Mouse (Mus musculus): Measurements from ENCODE around the gene Mrtfa. TPM values are rescaled to one million over a fixed set of nuclear protein-coding genes. Genes with fewer than 3 reads are reported as not detected.
A peak's percentile ranks its signal among the peaks of the same experiment; 100 is the strongest.
"Not testable (repeated sequence)": the region's sequence is repeated elsewhere in the genome, so short reads cannot be mapped to it uniquely, and the experiment has no call there.

Mrtfa gene
- polyA plus RNA-seq, 1 experiment from 2014 or later = 13.5 TPM

- Histone ChIP-seq H3K4me3 (ENCODE audit: low read depth, low read length) (no peak overlapping the region), H3K4me1 (ENCODE audit: insufficient read depth, low read depth, low read length) (no peaks in the 10 kb centered on the region), H3K9ac (replicated peaks; ENCODE audit: low read depth) (no peak overlapping the region), H3K36me3 (ENCODE audit: insufficient read depth, low read length) (no peaks in the 10 kb centered on the region), H3K9me3 (ENCODE audit: low read length) (no peaks in the 10 kb centered on the region), H3K4me2 (replicated peaks; ENCODE audit: low read depth, low read length) (no peak overlapping the region), H3K27ac (ENCODE audit: low read length) (no peak overlapping the region), H3K27me3 (replicated peaks; ENCODE audit: insufficient read depth, low read length) (no peaks in the 10 kb centered on the region)
- WGBS = 57% methylated on average over 6 of the region's 6 CpGs
- TF ChIP-seq EP300 (IDR thresholded peaks at IDR 0.05) (no peak), CTCF (IDR thresholded peaks at IDR 0.05) (no peak)
- ATAC-seq (no peak), DNase-seq (ENCODE audit: low spot score) (no peak)
These were observed 30.9 kb upstream of the Mrtfa start for GRCm38 (mm10) chr15:81221446-81221845.

- ATAC-seq; H3K9ac ChIP-seq (replicated peaks; ENCODE audit: low read depth); H3K4me2 ChIP-seq (replicated peaks; ENCODE audit: low read depth, low read length); H3K27me3 ChIP-seq (replicated peaks; ENCODE audit: insufficient read depth, low read length); H3K27ac ChIP-seq (ENCODE audit: low read length); DNase-seq (ENCODE audit: low spot score); H3K4me1 ChIP-seq (ENCODE audit: insufficient read depth, low read depth, low read length); H3K9me3 ChIP-seq (ENCODE audit: low read length); H3K4me3 ChIP-seq (ENCODE audit: low read depth, low read length); H3K36me3 ChIP-seq (ENCODE audit: insufficient read depth, low read length): not testable (repeated sequence)
- WGBS = 57% methylated on average over 8 of the region's 8 CpGs
These were observed 29.5 kb upstream of the Mrtfa start for GRCm38 (mm10) chr15:81220051-81220450.

GRCm38 (mm10) chr15:81219054-81219453 lies 28.5 kb upstream of the Mrtfa start:
- no peak for TF ChIP-seq CTCF (IDR thresholded peaks at IDR 0.05)
- TF ChIP-seq EP300 (IDR thresholded peaks at IDR 0.05) = no peak
- peak; percentile 18 for DNase-seq (ENCODE audit: low spot score)
- no peaks in the 10 kb centered on the region for H3K9me3 ChIP-seq (ENCODE audit: low read length)
- no peaks in the 10 kb centered on the region for H3K36me3 ChIP-seq (ENCODE audit: insufficient read depth, low read length)
- no peak overlapping the region for H3K9ac ChIP-seq (replicated peaks; ENCODE audit: low read depth)
- 47% methylated on average over 6 of the region's 6 CpGs for WGBS
- no peak overlapping the region for H3K4me2 ChIP-seq (replicated peaks; ENCODE audit: low read depth, low read length)
- H3K4me1 ChIP-seq (ENCODE audit: insufficient read depth, low read depth, low read length) = no peaks in the 10 kb centered on the region
- no peak overlapping the region for H3K27ac ChIP-seq (ENCODE audit: low read length)
- H3K27me3 ChIP-seq (replicated peaks; ENCODE audit: insufficient read depth, low read length) = no peaks in the 10 kb centered on the region
- no peak for ATAC-seq
- H3K4me3 ChIP-seq (ENCODE audit: low read depth, low read length) = no peak overlapping the region

GRCm38 (mm10) chr15:81216906-81217653 lies 26.5 kb upstream of the Mrtfa start:
- DNase-seq (ENCODE audit: low spot score) (no peak), ATAC-seq (no peak)
- Histone ChIP-seq H3K4me3 (ENCODE audit: low read depth, low read length) (no peak overlapping the region), H3K27ac (ENCODE audit: low read length) (no peak overlapping the region), H3K4me2 (replicated peaks; ENCODE audit: low read depth, low read length) (no peak overlapping the region), H3K27me3 (replicated peaks; ENCODE audit: insufficient read depth, low read length) (no peaks in the 10 kb centered on the region), H3K36me3 (ENCODE audit: insufficient read depth, low read length) (no peaks in the 10 kb centered on the region), H3K9ac (replicated peaks; ENCODE audit: low read depth) (no peak overlapping the region), H3K9me3 (ENCODE audit: low read length) (no peaks in the 10 kb centered on the region), H3K4me1 (ENCODE audit: insufficient read depth, low read depth, low read length) (no peaks in the 10 kb centered on the region)
- no peak for TF ChIP-seq EP300 (IDR thresholded peaks at IDR 0.05)
- no peak for TF ChIP-seq CTCF (IDR thresholded peaks at IDR 0.05)
- 78% methylated on average over 19 of the region's 19 CpGs for WGBS

- no peaks in the 10 kb centered on the region for H3K9me3 ChIP-seq (ENCODE audit: low read length)
- peak; percentile 28; the same call in 1 of the 2 replicates for ATAC-seq
- WGBS = 28% methylated on average over 15 of the region's 15 CpGs
- H3K9ac ChIP-seq (replicated peaks; ENCODE audit: low read depth) = no peak overlapping the region
- DNase-seq (ENCODE audit: low spot score) = peak; percentile 40
- 0 out of 2 replicates have a peak overlapping the region, but pooled peaks have one; percentile 19 for H3K4me2 ChIP-seq (replicated peaks; ENCODE audit: low read depth, low read length)
- no peak overlapping the region for H3K27ac ChIP-seq (ENCODE audit: low read length)
- no peaks in the 10 kb centered on the region for H3K36me3 ChIP-seq (ENCODE audit: insufficient read depth, low read length)
- no peak overlapping the region for H3K4me3 ChIP-seq (ENCODE audit: low read depth, low read length)
- no peaks in the 10 kb centered on the region for H3K27me3 ChIP-seq (replicated peaks; ENCODE audit: insufficient read depth, low read length)
- no peaks in the 10 kb centered on the region for H3K4me1 ChIP-seq (ENCODE audit: insufficient read depth, low read depth, low read length)
- TF ChIP-seq CTCF (IDR thresholded peaks at IDR 0.05) (no peak), EP300 (IDR thresholded peaks at IDR 0.05) (no peak)
These were observed 22.4 kb upstream of the Mrtfa start for GRCm38 (mm10) chr15:81212976-81213375.

- no peak overlapping the region for H3K4me2 ChIP-seq (replicated peaks; ENCODE audit: low read depth, low read length)
- ATAC-seq (no peak), DNase-seq (ENCODE audit: low spot score) (no peak)
- WGBS = 58% methylated on average over 5 of the region's 5 CpGs
- H3K4me1 ChIP-seq (ENCODE audit: insufficient read depth, low read depth, low read length) = no peaks in the 10 kb centered on the region
- no peak overlapping the region for H3K4me3 ChIP-seq (ENCODE audit: low read depth, low read length)
- no peak overlapping the region for H3K9ac ChIP-seq (replicated peaks; ENCODE audit: low read depth)
- no peak overlapping the region for H3K27ac ChIP-seq (ENCODE audit: low read length)
- H3K36me3 ChIP-seq (ENCODE audit: insufficient read depth, low read length) = no peaks in the 10 kb centered on the region
- H3K9me3 ChIP-seq (ENCODE audit: low read length) = no peaks in the 10 kb centered on the region
- no peak for TF ChIP-seq EP300 (IDR thresholded peaks at IDR 0.05)
- TF ChIP-seq CTCF (IDR thresholded peaks at IDR 0.05) = no peak
- no peaks in the 10 kb centered on the region for H3K27me3 ChIP-seq (replicated peaks; ENCODE audit: insufficient read depth, low read length)
These were observed 19.9 kb upstream of the Mrtfa start for GRCm38 (mm10) chr15:81210496-81210895.

All from lung, postnatal 0 days (tissue).